Mouse (Mus musculus): ENCODE measurements around the gene H2-Q2. TPM values are rescaled to one million over a fixed set of nuclear protein-coding genes. Genes with fewer than 3 reads are reported as not detected.
A peak's percentile ranks its signal among the peaks of the same experiment; 100 is the strongest.
"Not testable (repeated sequence)": the region's sequence is repeated elsewhere in the genome, so short reads cannot be mapped to it uniquely, and the experiment has no call there.

Gene H2-Q2
- total RNA-seq (2015; ENCODE audit: low replicate concordance), result not detected in 2 replicates
- not detected in 2 replicates for total RNA-seq (2017; ENCODE audit: low replicate concordance)

DNA sequence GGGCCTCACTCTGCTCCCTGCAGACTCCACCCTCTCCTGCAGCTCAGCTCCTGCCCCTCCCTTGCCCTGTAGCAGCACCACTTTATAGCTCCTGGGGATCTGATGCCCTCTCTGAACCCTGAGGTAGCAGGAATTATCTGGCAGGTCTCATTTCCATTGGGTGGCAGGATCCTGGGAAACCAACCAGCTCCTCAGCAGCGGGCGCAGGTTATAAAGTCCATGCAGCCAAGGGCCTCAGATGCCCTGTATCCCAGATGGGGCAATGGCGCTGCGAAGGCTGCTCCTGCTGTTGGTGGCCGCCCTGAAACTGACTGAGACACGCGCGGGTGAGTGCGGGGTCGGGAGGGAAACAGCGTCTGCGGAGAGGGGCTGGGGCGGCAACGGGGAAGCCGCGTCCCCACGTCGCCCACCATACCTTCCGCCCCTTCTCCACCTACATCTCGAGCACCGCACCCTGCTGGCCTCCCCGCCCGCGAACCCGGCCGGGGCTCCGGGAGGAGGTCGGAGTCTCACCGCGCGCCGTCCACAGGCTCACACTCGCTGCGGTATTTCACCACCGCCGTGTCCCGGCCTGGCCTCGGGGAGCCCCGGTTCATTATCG is at the start of gene H2-Q2:
TSS of gene H2-Q2 (plus strand) at position 172 of the 601 bp plus-strand sequence.
- ATAC-seq (replicated peaks; ENCODE audit: low FRiP score, poor library complexity, severe bottlenecking), result no peak

DNA sequence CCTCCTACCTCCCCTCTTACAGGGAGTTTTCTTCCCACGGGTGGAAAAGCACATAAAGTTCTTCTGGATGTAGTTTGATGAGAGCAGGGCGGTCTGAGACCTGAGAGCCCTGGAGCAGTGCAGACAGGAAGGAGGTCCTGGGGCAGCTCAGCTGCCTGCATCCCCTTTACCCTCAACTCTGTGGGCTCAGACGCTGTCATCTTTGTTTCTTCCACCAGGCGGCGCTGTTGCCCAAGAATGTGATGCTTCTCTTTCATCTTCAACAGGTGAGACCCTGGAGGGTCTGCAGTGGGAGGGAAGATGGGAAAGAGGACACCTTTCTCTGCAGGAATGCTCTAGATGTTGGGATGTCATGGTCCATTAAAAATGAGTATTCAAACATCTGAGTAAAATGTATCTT is 46.2 kb upstream of the H2-Q2 start:
- ATAC-seq (replicated peaks; ENCODE audit: low FRiP score, poor library complexity, severe bottlenecking), result 0 out of 2 replicates have a peak, but pooled peaks have one; percentile 46

DNA sequence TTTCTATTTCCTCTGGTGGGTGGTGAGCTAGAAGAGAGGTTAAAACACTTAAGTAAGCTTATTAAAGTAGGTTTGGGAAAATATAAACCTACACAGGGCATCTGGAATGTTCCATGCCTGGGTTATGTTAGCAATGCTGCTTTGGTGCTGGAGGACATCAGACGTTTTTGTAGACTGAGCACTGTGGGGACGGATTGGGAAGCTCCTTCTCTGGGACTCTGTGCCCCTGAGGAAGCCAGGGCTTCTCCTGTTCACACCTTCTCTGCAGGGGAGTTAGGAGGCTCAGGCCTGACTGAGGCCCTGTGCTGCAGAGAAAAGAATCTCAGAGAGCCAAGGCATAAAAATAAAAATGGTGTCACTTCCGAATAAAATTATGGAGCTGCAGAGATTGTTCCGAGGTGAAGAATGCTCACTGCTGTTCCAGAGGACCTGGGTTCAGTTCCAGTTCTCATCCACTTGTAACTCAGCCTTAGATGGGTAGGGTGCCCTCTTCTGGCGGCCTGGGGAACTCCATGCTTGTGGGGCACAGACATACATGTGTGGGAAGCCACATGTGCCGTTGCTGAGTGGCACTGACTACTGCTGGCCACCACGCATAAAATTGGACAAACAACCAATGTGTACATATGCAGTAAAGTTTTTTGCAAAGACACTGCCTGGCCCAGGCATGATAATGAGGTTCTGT is 41.6 kb upstream of the H2-Q2 start:
- not testable (repeated sequence) for ATAC-seq (replicated peaks; ENCODE audit: low FRiP score, poor library complexity, severe bottlenecking)

DNA sequence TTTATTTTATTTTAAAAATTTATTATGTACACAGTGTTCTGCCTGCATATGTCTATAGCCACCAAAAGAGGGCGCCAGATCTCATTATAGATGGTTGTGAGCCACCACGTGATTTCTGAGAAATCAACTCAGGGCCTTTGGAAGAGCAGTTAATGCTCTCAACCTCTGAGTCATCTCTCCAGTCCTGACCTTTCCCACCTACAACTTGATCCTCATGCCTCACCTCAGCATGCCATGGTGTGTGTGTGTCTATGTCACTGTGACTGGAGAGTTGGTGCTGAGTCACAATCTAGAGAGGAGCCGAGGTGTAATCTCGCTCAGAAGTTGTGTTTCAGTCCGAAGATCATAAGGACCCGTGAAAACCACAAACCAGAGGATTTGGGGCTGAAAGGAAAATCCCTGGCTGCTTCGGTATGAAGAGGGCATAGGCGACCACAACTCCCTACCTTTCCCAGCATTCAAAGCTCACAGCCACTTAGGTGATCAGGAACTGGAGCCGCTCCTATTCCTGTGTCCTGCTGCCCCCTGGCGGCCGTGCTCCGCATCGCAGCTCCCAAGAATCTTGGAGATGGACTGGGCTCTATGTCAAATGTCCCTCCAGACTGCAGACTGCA is 40.3 kb upstream of the H2-Q2 start:
- ATAC-seq (replicated peaks; ENCODE audit: low FRiP score, poor library complexity, severe bottlenecking), result peak; percentile 85

DNA sequence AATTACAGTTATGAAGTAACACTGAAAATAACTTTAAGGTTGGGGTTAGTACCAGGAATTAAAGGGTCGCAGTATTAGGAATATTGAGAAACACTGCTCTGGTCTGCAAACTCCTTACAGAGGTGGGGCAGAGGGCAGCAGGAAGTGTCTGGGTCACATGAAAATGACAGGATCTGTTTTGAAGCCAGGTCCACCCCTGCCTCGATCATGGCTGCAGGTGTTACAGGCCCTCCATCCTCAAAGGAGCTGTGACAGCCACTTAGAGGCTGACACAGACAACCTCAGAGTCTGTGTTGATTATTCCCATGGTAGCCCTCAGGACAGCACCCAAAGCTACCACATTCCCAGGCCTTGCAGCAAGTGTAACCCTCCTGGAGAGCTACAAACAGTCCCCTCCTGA is 38.8 kb upstream of the H2-Q2 start:
- no peak for ATAC-seq (replicated peaks; ENCODE audit: low FRiP score, poor library complexity, severe bottlenecking)

- no peak for ATAC-seq (replicated peaks; ENCODE audit: low FRiP score, poor library complexity, severe bottlenecking)
Observed at GRCm38 (mm10) chr17:35303756-35304350, 38.2 kb upstream of the H2-Q2 start.

DNA sequence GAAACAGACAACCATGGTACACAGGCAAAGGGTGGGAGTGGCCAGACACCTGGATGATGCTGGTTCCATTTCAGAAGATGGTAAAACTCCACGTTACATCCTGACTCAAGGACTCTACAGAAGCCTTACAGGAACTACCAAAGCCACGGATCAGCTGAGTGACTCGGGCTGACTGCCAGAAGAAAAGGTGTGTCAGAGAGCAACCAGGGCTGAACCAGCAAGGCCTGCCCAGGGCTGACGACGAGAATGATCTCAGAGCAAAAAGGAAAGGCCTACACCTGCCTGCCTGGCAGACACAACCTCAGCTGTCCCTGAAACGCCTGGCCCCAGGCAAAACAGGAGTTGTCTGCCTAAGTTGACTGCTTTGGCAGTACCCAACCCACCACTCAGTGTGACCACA is 37.6 kb upstream of the H2-Q2 start:
- no peak for ATAC-seq (replicated peaks; ENCODE audit: low FRiP score, poor library complexity, severe bottlenecking)

GRCm38 (mm10) chr17:35304921-35305320 is 37.1 kb upstream of the H2-Q2 start:
- not testable (repeated sequence) for ATAC-seq (replicated peaks; ENCODE audit: low FRiP score, poor library complexity, severe bottlenecking)

- ATAC-seq (replicated peaks; ENCODE audit: low FRiP score, poor library complexity, severe bottlenecking), result no peak
Observed at GRCm38 (mm10) chr17:35318671-35319070, 23.4 kb upstream of the H2-Q2 start.

- no peak for ATAC-seq (replicated peaks; ENCODE audit: low FRiP score, poor library complexity, severe bottlenecking)
Observed at GRCm38 (mm10) chr17:35320327-35321081, 21.5 kb upstream of the H2-Q2 start, which contains the start of gene H2-Q1. Gene H2-Q1 (plus strand): TSS chr17:35320405.

GRCm38 (mm10) chr17:35325124-35325523 is 16.9 kb upstream of the H2-Q2 start:
- not testable (repeated sequence) for ATAC-seq (replicated peaks; ENCODE audit: low FRiP score, poor library complexity, severe bottlenecking)

- ATAC-seq (replicated peaks; ENCODE audit: low FRiP score, poor library complexity, severe bottlenecking), result not testable (repeated sequence)
Observed at GRCm38 (mm10) chr17:35326000-35326399, 16.0 kb upstream of the H2-Q2 start.

DNA sequence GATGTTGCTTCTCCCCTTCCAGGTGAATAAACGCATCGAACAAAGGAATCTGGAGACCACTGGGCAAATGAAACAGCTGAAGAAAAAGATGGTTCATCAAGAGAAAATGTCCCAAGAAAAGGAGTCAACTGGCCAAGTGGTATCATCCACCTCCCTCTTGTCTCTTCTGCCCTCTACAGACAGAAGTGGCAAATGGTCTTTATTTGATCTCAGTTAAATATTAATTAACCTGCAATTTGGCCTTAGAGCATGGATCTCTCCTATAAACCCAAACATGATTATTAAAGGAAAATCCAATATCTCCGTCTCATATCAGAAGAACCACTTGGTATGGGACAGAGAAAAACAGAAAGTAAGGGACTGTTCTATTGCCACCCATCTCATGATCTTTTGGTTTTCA is 12.3 kb upstream of the H2-Q2 start:
- not testable (repeated sequence) for ATAC-seq (replicated peaks; ENCODE audit: low FRiP score, poor library complexity, severe bottlenecking)

DNA sequence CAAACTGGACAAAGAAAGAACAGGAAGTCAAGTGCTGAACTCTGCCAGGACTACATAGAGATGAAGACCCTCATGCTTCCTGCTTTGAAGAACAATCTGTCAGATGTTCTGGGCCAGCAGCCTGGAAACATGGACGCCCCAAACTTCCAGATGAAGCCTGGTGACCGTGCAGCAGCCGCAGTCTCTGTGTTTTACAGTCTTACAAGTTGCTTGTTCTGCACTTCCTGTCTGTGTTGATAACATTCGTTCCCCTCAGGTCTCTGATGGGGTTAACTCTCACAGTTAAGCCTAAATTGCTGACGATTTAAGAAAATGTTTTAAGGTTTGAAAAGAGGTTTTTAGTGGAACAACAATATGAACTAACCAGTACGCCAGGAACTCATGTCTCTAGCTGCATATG is 10.5 kb upstream of the H2-Q2 start:
- ATAC-seq (replicated peaks; ENCODE audit: low FRiP score, poor library complexity, severe bottlenecking), result not testable (repeated sequence)

GRCm38 (mm10) chr17:35342711-35343476 is 852 bp downstream of the H2-Q2 start:
- ATAC-seq (replicated peaks; ENCODE audit: low FRiP score, poor library complexity, severe bottlenecking), result no peak

GRCm38 (mm10) chr17:35347659-35348058 is 5.6 kb downstream of the H2-Q2 start:
- not testable (repeated sequence) for ATAC-seq (replicated peaks; ENCODE audit: low FRiP score, poor library complexity, severe bottlenecking)

DNA sequence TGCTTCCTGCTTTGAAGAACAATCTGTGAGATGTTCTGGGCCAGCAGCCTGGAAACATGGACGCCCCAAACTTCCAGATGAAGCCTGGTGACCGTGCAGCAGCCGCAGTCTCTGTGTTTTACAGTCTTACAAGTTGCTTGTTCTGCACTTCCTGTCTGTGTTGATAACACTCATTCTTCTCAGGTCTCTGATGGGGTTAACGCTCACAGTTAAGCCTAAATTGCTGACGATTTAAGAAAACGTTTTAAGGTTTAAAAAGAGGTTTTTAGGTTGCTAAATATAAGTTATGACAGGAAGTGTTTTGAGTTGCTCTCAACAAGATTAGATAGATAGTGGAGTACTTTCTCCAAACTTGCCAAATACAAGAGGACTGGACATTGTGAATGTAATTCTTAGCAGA is 11.2 kb downstream of the H2-Q2 start:
- ATAC-seq (replicated peaks; ENCODE audit: low FRiP score, poor library complexity, severe bottlenecking), result not testable (repeated sequence)

DNA sequence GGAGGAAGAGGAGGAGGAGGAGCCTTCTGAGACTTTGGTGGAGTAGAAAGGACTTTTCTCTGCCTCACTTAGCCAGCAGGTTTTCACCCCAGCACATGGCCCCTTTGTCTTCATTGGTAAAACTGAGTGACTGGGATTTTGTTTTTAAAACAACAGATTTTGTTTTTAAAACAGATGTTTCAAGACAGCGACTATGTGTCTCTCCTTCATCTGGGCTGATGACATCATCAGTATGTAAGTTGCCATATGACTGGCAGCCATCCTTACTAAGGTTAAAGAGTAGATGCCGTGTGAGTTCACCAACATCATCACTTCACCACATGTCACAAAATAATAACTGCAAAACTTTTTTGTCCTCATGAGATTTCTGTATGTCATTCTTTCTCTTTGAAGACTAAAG is 12.0 kb downstream of the H2-Q2 start:
- no peak for ATAC-seq (replicated peaks; ENCODE audit: low FRiP score, poor library complexity, severe bottlenecking)

DNA sequence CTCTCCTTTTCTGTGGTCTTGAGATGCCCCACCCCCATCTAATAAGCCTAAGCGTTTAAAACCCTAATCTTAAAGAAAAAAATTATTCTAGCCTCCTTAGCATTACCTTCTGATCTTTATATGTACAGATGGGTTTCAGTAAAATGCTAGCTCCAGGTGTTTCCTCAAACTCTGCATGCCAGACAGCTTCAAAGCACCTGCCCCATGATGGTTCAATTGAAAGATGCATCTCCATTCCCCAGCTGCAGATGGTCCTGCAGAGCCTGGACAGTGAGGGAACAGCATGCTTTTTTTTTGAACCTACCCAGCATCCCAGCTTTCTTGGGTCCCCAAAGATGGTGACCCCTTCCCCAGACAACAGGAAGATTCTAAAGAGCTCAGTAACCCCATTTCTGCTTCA is 15.0 kb downstream of the H2-Q2 start:
- no peak for ATAC-seq (replicated peaks; ENCODE audit: low FRiP score, poor library complexity, severe bottlenecking)
